Mouse (Mus musculus): Measurements from ENCODE around the gene Pkd2l1. TPM values are rescaled to one million over a fixed set of nuclear protein-coding genes. Genes with fewer than 3 reads are reported as not detected.
A peak's percentile ranks its signal among the peaks of the same experiment; 100 is the strongest.

The Pkd2l1 gene
- polyA plus RNA-seq, 1 experiment from 2014 or later: 3.0 TPM

GRCm38 (mm10) chr19:44153781-44154180 is 38.5 kb downstream of the Pkd2l1 start:
- Histone ChIP-seq H3K27me3 (replicated peaks) (peaks cover 37% of the 10 kb centered on the region), H3K9ac (replicated peaks) (no peak overlapping the region), H3K4me1 (no peaks in the 10 kb centered on the region), H3K4me3 (replicated peaks) (no peak overlapping the region), H3K4me2 (no peak overlapping the region), H3K9me3 (replicated peaks) (no peaks in the 10 kb centered on the region), H3K27ac (replicated peaks) (no peak overlapping the region), H3K36me3 (no peaks in the 10 kb centered on the region)
- 81% methylated on average over 5 of the region's 5 CpGs for WGBS
- ATAC-seq (ENCODE audit: low FRiP score): no peak

DNA sequence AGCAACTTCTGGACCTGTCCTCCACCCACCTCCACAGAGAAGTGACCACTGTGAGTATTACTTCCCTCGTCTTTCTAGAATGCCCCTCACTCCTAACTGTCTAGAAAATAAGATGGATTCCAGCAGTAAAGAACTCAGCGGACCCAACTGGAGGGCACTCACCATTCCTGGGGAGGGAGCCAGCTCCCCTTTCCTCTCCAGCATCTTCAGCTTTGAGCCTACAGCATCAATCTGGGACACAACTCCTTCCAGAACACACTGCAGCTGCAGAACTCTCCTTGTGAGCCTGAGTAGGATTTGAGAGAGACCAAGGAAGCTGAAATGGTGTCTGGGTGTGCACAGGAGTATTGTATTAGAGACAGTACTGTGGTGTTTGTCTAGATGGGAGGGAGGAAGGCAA is 43.3 kb downstream of the Pkd2l1 start:
- Histone ChIP-seq H3K27ac (replicated peaks) (no peak overlapping the region), H3K27me3 (replicated peaks) (peaks cover 27% of the 10 kb centered on the region), H3K4me3 (replicated peaks) (no peak overlapping the region), H3K36me3 (no peaks in the 10 kb centered on the region; the same call in none of the 2 replicates), H3K4me2 (no peak overlapping the region), H3K9ac (replicated peaks) (no peak overlapping the region), H3K4me1 (peaks cover 21% of the 10 kb centered on the region), H3K9me3 (replicated peaks) (no peaks in the 10 kb centered on the region)
- ATAC-seq (ENCODE audit: low FRiP score): no peak
- 82% methylated on average over 2 of the region's 2 CpGs for WGBS

- no peak for ATAC-seq (ENCODE audit: low FRiP score)
- no peaks in the 10 kb centered on the region for H3K9me3 ChIP-seq (replicated peaks)
- H3K27ac ChIP-seq (replicated peaks): no peak overlapping the region
- H3K4me1 ChIP-seq: peaks cover 21% of the 10 kb centered on the region
- WGBS: 35% methylated on average over 2 of the region's 2 CpGs
- H3K36me3 ChIP-seq: peaks cover 6% of the 10 kb centered on the region
- H3K27me3 ChIP-seq (replicated peaks): peaks cover 23% of the 10 kb centered on the region
- H3K4me3 ChIP-seq (replicated peaks): no peak overlapping the region
- no peak overlapping the region for H3K4me2 ChIP-seq
- H3K9ac ChIP-seq (replicated peaks): no peak overlapping the region
These were observed 43.9 kb downstream of the Pkd2l1 start for GRCm38 (mm10) chr19:44148345-44148744.

- H3K36me3 ChIP-seq: peaks cover 20% of the 10 kb centered on the region
- H3K9ac ChIP-seq (replicated peaks): no peak overlapping the region
- H3K4me3 ChIP-seq (replicated peaks): no peak overlapping the region
- 98% methylated on average over 8 of the region's 8 CpGs for WGBS
- H3K4me2 ChIP-seq: no peak overlapping the region
- peaks cover 21% of the 10 kb centered on the region for H3K4me1 ChIP-seq
- H3K27ac ChIP-seq (replicated peaks): no peak overlapping the region
- no peak for ATAC-seq (ENCODE audit: low FRiP score)
- no peaks in the 10 kb centered on the region for H3K9me3 ChIP-seq (replicated peaks)
- H3K27me3 ChIP-seq (replicated peaks): peaks cover 13% of the 10 kb centered on the region
These were observed 45.3 kb downstream of the Pkd2l1 start for GRCm38 (mm10) chr19:44146951-44147350.

DNA sequence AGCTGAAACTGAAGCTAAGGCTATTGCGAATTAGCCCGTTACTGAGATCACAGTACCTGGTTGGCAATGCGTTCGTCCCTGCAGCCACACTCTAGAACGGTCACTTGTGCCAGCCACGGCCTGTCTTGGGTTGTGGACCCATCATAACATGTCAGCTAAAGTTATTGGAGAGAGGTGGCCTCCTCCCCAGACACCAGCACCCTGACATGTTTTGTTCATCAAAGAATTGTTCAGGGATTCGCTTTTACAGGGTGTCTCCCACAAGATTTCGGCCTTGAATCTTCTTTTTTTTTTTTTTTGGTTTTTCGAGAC is 45.7 kb downstream of the Pkd2l1 start:
- 65% methylated on average over 9 of the region's 9 CpGs for WGBS
- peak overlapping the region; percentile 77 for H3K9ac ChIP-seq (replicated peaks)
- peak overlapping the region; percentile 77 for H3K4me2 ChIP-seq
- H3K4me3 ChIP-seq (replicated peaks): peak overlapping the region; percentile 73
- H3K27ac ChIP-seq (replicated peaks): peak overlapping the region; percentile 77
- peaks cover 23% of the 10 kb centered on the region for H3K36me3 ChIP-seq
- peaks cover 12% of the 10 kb centered on the region for H3K27me3 ChIP-seq (replicated peaks)
- peak; percentile 67 for ATAC-seq (ENCODE audit: low FRiP score)
- no peaks in the 10 kb centered on the region for H3K9me3 ChIP-seq (replicated peaks)
- peaks cover 21% of the 10 kb centered on the region for H3K4me1 ChIP-seq

DNA sequence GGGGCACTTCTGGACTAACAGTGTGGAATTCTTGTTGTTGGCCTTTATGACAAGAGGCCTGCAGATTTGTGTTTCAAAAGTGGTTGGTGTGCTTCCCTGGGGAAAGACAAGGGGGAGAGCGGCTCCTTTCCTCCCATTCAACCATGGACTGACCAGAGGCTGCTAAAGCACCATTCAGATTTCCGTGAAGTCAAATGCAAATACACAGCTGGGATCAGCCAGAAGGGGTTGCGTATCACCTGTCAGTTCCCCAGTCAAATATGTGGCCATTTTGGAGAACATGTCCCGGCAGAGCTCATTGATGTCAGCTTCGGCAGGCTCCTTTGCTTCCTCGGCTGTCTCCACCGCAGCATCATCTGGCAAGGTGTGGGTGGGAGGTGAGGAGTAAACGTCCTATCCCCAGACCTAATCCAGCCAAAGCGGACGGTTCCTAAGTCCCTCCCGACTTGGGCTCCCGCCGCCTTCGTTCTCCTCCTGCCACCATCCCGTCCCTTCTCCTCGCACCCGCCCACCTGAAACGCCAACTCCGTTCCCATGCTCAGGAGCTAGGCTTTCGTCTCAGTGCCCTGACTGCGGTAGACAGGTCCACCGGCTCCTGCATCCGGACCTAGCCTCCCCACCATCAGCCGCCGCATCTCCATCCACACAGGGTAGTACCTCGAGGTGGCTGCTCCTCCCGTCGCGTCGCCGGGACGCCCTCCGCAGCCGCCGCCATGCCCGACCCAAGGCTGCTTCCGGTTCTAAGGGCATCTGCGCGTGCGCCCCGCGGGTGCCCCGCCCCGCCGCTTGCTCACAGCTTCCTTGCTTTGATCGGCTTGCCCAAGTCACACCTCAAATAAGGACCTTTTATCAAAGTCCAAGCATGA is 46.3 kb downstream of the Pkd2l1 start, which contains the start of gene Bloc1s2:
Bloc1s2 (minus strand) TSS at position 745 of the 866 bp plus-strand sequence.
- Histone ChIP-seq H3K9me3 (replicated peaks) (no peaks in the 10 kb centered on the region), H3K4me3 (replicated peaks) (peak within 1 kb of the TSS; percentile 73), H3K4me1 (peaks cover 21% of the 10 kb centered on the region), H3K4me2 (peak within 1 kb of the TSS; percentile 77), H3K27ac (replicated peaks) (peak within 1 kb of the TSS; percentile 77), H3K36me3 (peaks cover 28% of the 10 kb centered on the region), H3K9ac (replicated peaks) (peak within 1 kb of the TSS; percentile 77), H3K27me3 (replicated peaks) (peaks cover 12% of the 10 kb centered on the region)
- WGBS: 2% methylated on average over 46 of the region's 46 CpGs
- peak; percentile 93 for ATAC-seq (ENCODE audit: low FRiP score)

DNA sequence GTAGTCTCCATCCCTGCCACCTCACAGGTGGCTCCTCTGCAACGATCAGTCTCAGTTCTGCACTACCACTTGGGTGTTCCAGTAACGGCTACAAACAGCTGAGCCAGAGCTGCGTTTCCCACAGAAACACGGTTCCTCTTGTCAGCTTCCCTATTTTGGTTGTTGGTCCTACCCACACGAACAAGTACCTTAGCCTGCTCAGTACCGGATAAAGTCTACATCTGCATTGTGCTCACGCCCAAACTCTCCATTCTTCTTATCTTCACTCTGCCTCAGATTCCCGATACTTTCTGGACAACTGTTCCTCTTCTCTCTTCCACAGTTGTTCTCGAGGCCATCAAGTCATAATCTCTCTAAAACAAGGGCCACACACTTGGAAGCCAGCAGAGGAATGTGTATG is 47.9 kb downstream of the Pkd2l1 start:
- 93% methylated on average over 9 of the region's 9 CpGs for WGBS
- peaks cover 40% of the 10 kb centered on the region for H3K36me3 ChIP-seq
- no peaks in the 10 kb centered on the region for H3K9me3 ChIP-seq (replicated peaks)
- H3K9ac ChIP-seq (replicated peaks): no peak overlapping the region
- no peak overlapping the region for H3K27ac ChIP-seq (replicated peaks)
- H3K4me2 ChIP-seq: no peak overlapping the region
- H3K4me1 ChIP-seq: peaks cover 21% of the 10 kb centered on the region
- peaks cover 9% of the 10 kb centered on the region for H3K27me3 ChIP-seq (replicated peaks)
- no peak for ATAC-seq (ENCODE audit: low FRiP score)
- no peak overlapping the region for H3K4me3 ChIP-seq (replicated peaks)

DNA sequence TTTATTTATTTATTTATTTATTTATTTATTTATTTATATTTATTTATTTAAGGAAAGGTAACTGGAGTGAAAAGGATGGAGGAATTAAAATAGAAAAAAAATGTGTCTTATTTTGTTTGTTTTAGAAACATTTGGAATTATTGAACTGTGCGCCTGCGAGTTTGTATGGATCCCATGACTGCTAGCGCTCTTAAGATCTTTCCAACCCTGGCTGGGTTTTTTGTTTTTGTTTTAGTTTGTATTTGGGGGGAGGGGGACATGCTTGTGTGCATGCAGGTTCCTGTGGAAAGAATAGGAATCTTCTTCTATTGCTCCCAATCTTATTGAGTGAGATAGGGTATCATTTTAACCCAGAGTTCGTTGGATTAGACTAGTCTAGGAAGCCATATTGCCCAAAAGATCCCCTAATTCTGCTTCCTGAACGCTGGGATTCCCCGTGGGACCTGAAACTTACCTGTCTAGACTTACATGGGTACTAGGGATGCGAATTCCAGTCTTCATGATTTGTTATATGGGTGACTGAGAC is 56.2 kb downstream of the Pkd2l1 start:
- peak overlapping the region; percentile 61 for H3K4me2 ChIP-seq
- peak overlapping the region; percentile 65 for H3K27ac ChIP-seq (replicated peaks)
- ATAC-seq (ENCODE audit: low FRiP score): peak; percentile 46
- no peaks in the 10 kb centered on the region for H3K9me3 ChIP-seq (replicated peaks)
- peaks cover 14% of the 10 kb centered on the region for H3K4me1 ChIP-seq
- 31% methylated on average over 7 of the region's 7 CpGs for WGBS
- no peak overlapping the region for H3K9ac ChIP-seq (replicated peaks)
- H3K36me3 ChIP-seq: peaks cover 38% of the 10 kb centered on the region
- no peaks in the 10 kb centered on the region for H3K27me3 ChIP-seq (replicated peaks)
- peak overlapping the region; percentile 66 for H3K4me3 ChIP-seq (replicated peaks)

DNA sequence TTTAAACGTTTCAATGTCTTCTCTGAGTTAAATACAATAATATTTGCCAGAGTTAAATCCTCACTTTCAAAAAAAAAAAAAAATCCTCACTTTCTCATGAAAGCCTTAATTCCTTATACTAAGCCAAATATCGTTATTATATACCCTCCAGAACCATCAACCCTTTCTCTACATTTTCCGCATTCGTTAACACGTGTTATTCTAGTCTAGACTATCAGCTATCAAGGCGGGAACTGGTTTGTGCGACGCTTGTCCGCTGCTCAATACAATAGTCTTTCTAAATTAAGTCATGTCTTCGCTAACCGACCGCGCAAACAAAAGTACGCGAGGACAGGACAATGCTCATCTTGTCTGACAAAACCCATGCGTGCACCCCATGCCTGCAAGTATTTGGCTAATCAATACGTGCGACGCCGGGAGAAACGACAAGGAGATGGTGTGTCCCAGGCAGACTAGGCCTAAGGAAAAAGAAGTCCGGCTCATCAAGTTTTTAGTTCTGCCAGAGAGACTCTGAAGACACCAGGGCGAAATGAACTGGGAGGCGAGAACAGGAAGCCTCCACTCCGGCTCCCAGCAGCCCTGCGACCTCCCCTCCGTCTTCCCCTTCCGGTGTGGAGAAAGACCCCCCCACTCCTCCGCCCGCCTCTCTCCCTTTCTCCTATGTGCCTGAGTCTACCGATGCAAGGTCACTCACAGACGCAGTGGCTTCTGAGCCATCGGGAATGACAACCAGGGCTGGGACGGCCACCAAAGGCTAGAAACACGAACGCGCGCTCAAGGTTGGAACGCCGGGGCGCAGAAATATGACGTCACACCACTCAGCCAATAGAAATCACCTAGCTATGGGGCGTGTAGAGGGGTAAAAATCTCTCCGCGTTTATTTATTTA is 56.9 kb downstream of the Pkd2l1 start, which contains the start of gene Cwf19l1:
Cwf19l1 (minus strand) TSS at position 805 of the 888 bp plus-strand sequence.
- H3K9ac ChIP-seq (replicated peaks): peak within 1 kb of the TSS; percentile 76
- peak within 1 kb of the TSS; percentile 97 for H3K27ac ChIP-seq (replicated peaks)
- H3K4me3 ChIP-seq (replicated peaks): peak within 1 kb of the TSS; percentile 66
- H3K27me3 ChIP-seq (replicated peaks): no peaks in the 10 kb centered on the region
- ATAC-seq (ENCODE audit: low FRiP score): peak; percentile 89
- under 1% methylated on average over 45 of the region's 45 CpGs for WGBS
- no peaks in the 10 kb centered on the region for H3K9me3 ChIP-seq (replicated peaks)
- H3K4me2 ChIP-seq: peak within 1 kb of the TSS; percentile 63
- peaks cover 40% of the 10 kb centered on the region for H3K36me3 ChIP-seq
- peaks cover 14% of the 10 kb centered on the region for H3K4me1 ChIP-seq

DNA sequence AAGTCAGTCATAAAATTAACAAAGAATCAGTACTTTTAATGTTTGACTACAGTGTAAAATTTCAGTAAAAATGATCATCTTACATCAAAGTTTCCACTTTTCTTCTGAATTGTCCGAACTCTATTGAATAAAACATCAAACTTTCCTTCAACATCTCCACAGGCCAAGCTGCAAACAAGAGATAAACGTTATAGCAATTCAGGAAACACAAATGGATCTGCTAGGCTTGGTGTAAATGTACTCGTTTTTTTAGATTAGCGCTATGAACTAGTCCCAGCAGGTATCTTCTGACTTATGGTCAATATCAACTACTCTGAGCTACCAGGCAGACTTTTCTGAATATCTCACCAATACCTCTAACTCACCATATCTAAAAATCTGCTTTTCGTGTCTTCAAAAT is 59.3 kb downstream of the Pkd2l1 start:
- H3K4me3 ChIP-seq (replicated peaks): no peak overlapping the region
- no peaks in the 10 kb centered on the region for H3K9me3 ChIP-seq (replicated peaks)
- no peak for ATAC-seq (ENCODE audit: low FRiP score)
- H3K27ac ChIP-seq (replicated peaks): no peak overlapping the region
- WGBS: 95% methylated on average over 5 of the region's 5 CpGs
- H3K9ac ChIP-seq (replicated peaks): no peak overlapping the region
- peaks cover 14% of the 10 kb centered on the region for H3K4me1 ChIP-seq
- H3K36me3 ChIP-seq: peaks cover 41% of the 10 kb centered on the region
- no peak overlapping the region for H3K4me2 ChIP-seq
- H3K27me3 ChIP-seq (replicated peaks): no peaks in the 10 kb centered on the region

GRCm38 (mm10) chr19:44128560-44128959 is 63.7 kb downstream of the Pkd2l1 start:
- Histone ChIP-seq H3K27ac (replicated peaks) (no peak overlapping the region), H3K4me3 (replicated peaks) (no peak overlapping the region), H3K4me1 (no peaks in the 10 kb centered on the region), H3K27me3 (replicated peaks) (no peaks in the 10 kb centered on the region), H3K4me2 (no peak overlapping the region), H3K9ac (replicated peaks) (no peak overlapping the region), H3K9me3 (replicated peaks) (no peaks in the 10 kb centered on the region), H3K36me3 (peaks cover 77% of the 10 kb centered on the region)
- WGBS: 83% methylated on average over 2 of the region's 2 CpGs
- ATAC-seq (ENCODE audit: low FRiP score): no peak
